Mouse (Mus musculus): Measurements from ENCODE around the gene Tbc1d15.

- no peak for TF ChIP-seq CTCF (IDR thresholded peaks at IDR 0.05; ENCODE audit: control insufficient read depth, insufficient read depth, insufficient read length)
- TF ChIP-seq USF1 (IDR thresholded peaks at IDR 0.05; ENCODE audit: low read depth): no peak
- TF ChIP-seq MYOG (IDR thresholded peaks at IDR 0.05; ENCODE audit: control insufficient read depth, extremely low read depth, insufficient read length): no peak
- no peak for TF ChIP-seq MAX (IDR thresholded peaks at IDR 0.05)
- TF ChIP-seq MYOD1 (IDR thresholded peaks at IDR 0.05; ENCODE audit: control insufficient read depth, insufficient read length, low read depth): no peak
- TF ChIP-seq FOSL1 (IDR thresholded peaks at IDR 0.05; ENCODE audit: insufficient read depth, low read length, poor library complexity, severe bottlenecking): no peak
Observed at GRCm38 (mm10) chr10:115205825-115206224, 45.4 kb downstream of the Tbc1d15 start.

All from C2C12 (cell line).